Mouse (Mus musculus): ENCODE measurements at regions not wholly inside any gene's neighbourhood (a gene's known extent, or its start where the extent isn't known, plus 50 kb on each side); places are given as distances from the start of the nearest gene placed in this dataset.

DNA sequence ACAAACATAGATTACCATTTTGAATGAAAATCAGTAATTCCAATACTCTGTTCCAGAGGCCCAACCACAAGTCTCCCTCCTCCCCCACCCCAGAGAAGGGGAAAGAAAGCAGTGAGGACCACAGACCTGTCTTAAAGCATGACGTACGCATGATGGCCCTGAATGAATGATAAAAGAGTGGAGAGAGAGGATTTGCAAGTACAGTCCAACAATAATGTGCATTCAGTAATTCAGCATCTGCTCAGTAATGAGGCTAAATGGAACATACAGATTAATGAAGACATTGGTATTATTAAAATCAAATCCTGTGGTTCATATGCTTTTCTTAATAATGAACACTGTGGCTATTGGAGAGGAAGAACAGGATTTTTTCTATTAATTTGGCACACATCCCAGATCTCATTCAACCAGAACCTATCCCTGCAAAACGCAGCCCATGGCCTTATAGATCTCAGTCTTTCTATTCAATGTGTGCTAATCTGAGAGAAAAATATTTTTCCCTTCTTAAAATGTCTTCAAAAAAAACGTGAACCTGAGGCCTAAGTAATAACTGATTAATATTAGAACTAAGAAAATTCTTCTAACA is 430.7 kb upstream of the Tbc1d2b start:
- TF ChIP-seq EP300 (IDR thresholded peaks at IDR 0.05) (no peak), CTCF (IDR thresholded peaks at IDR 0.05) (no peak)
